Mouse (Mus musculus) R1 (cell line): ENCODE results near the gene Eya4.

ENCODE experiments used
- DNase-seq: peaks from one replicate; pipeline ENCODE4 v3.0.0-alpha.2; 2018; ENCODE audit warnings: low read depth, low spot score

Eya4 gene

GRCm38 (mm10) chr10:23063637-23064036 lies 286.9 kb downstream of the Eya4 start:
- no peak for DNase-seq

- DNase-seq: no peak
These were observed 287.9 kb downstream of the Eya4 start for GRCm38 (mm10) chr10:23062719-23063118.

DNA sequence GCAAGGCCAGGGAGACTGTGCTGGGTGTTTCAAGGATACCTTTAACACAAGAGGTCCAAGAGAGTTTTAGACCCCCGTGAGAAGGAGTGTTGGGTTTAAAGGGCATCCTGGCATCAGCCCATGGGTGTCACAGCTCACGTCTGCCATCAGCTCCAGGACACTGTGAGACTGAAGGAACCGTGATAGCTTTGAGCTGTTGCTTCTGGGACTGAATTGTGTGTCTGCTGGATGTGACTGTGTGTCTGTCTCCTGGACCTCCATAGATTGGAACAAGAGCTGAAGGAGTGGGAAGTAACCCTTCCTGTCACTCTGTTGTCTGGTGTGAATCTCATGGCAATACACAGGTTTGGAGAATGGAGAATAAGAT lies 289.9 kb downstream of the Eya4 start:
- no peak for DNase-seq

GRCm38 (mm10) chr10:23060041-23060693 lies 290.4 kb downstream of the Eya4 start:
- DNase-seq: no peak

DNA sequence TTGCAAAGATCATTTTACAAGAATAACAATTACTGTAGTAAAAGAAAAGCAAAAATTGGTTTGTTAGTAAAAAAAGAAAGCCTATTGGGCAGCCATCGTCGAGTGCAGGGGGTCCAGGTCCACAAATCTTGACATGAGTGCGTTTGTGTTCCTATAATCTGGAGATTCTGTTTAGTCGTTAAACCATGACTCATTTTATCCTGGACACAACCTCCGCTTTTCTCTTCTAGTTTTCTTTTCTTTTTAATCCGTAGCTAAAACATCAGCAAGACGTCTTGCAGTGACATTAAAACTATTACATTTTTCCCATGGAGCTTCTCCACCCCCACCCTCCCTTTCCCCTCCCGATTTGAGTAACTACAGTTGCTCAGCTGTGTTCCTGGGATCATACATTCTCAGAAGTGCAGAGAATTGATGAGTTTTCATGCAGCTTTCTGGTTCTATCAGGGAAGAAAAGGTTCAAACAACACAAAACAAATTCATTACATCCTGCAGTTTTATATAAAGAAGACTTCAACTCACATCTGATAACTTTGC lies 297.1 kb downstream of the Eya4 start:
- no peak for DNase-seq
